Mouse (Mus musculus): ENCODE results near the gene Klf8. TPM values are rescaled to one million over a fixed set of nuclear protein-coding genes. Genes with fewer than 3 reads are reported as not detected.

Klf8 gene
- 2.6 TPM for polyA plus RNA-seq (2015; fragmentation: Illumina TruSeq; extraction: RNeasy Lipid Tissue Mini Kit (QIAGEN cat#74804); ENCODE audit: low read depth, low replicate concordance)

GRCm38 (mm10) chrX:153237304-153237919 is at the start of gene Klf8:
TSS of gene Klf8 (plus strand) at chrX:153237466.

Other genes starting within 250 kb of the Klf8 start
- gene Usp51, start 231.0 kb upstream of the Klf8 start, polyA plus RNA-seq (2015; fragmentation: Illumina TruSeq; extraction: RNeasy Lipid Tissue Mini Kit (QIAGEN cat#74804); ENCODE audit: low read depth, low replicate concordance) = 1.3 TPM
- gene Mageh1, start 199.9 kb upstream of the Klf8 start, polyA plus RNA-seq (2015; fragmentation: Illumina TruSeq; extraction: RNeasy Lipid Tissue Mini Kit (QIAGEN cat#74804); ENCODE audit: low read depth, low replicate concordance) = 62.5 TPM
- 0.70 TPM for gene Foxr2, start 118.7 kb upstream of the Klf8 start, polyA plus RNA-seq (2015; fragmentation: Illumina TruSeq; extraction: RNeasy Lipid Tissue Mini Kit (QIAGEN cat#74804); ENCODE audit: low read depth, low replicate concordance)
- 94.0 TPM for gene Rragb, start 97.5 kb upstream of the Klf8 start, polyA plus RNA-seq (2015; fragmentation: Illumina TruSeq; extraction: RNeasy Lipid Tissue Mini Kit (QIAGEN cat#74804); ENCODE audit: low read depth, low replicate concordance)